Mouse (Mus musculus) liver, embryonic 15.5 days (tissue): ENCODE results near the gene Tmem132d. TPM values are rescaled to one million over a fixed set of nuclear protein-coding genes. Genes with fewer than 3 reads are reported as not detected.

Source experiments
- ATAC-seq: fragments of 200-750 bp; cut with Nextera tagmentation; 2 replicates; pipeline ENCODE4 v1.8.0; 2017; ENCODE audit warnings: moderate number of reproducible peaks, mild to moderate bottlenecking, moderate library complexity; ENCODE audit not compliant: insufficient read depth
- H3K27ac ChIP-seq: fragments of 300-500 bp; sonication (generic); replicated peaks from 2 replicates; pipeline ENCODE4 v1.5.1; 2015; ENCODE audit warnings: mild to moderate bottlenecking, inconsistent platforms
- H3K27me3 ChIP-seq: fragments of 300-500 bp; sonication (generic); 2 replicates; pipeline ENCODE4 v1.6.1; 2015; ENCODE audit warnings: mild to moderate bottlenecking, inconsistent platforms
- H3K36me3 ChIP-seq: fragments of 300-500 bp; sonication (generic); replicated peaks from 2 replicates; pipeline ENCODE4 v1.6.1; 2015; ENCODE audit warnings: moderate library complexity, mild to moderate bottlenecking, inconsistent platforms
- H3K4me1 ChIP-seq: fragments of 300-500 bp; sonication (generic); replicated peaks from 2 replicates; pipeline ENCODE4 v1.6.1; 2015; ENCODE audit warnings: inconsistent platforms
- H3K4me2 ChIP-seq: fragments of 300-500 bp; sonication (generic); 2 replicates; pipeline ENCODE4 v1.6.1; 2015; ENCODE audit warnings: moderate library complexity, mild to moderate bottlenecking, inconsistent platforms
- H3K4me3 ChIP-seq: fragments of 300-500 bp; sonication (generic); replicated peaks from 2 replicates; pipeline ENCODE4 v1.5.1; 2015; ENCODE audit warnings: mild to moderate bottlenecking, inconsistent platforms
- H3K9ac ChIP-seq: fragments of 300-500 bp; sonication (generic); 2 replicates; pipeline ENCODE4 v1.6.1; 2015; ENCODE audit warnings: moderate library complexity, mild to moderate bottlenecking, inconsistent platforms
- H3K9me3 ChIP-seq: fragments of 300-500 bp; sonication (generic); replicated peaks from 2 replicates; pipeline ENCODE4 v1.6.1; 2016; ENCODE audit warnings: inconsistent platforms
- WGBS: fragments of 180-500 bp; shearing (Covaris S2); methylation state at CpG from one replicate; pipeline ENCODE4 v1.1.7; 2015; ENCODE audit warnings: mixed read lengths; ENCODE audit not compliant: insufficient replicate concordance; 5-methylcytosine and 5-hydroxymethylcytosine counted together
- polyA plus RNA-seq: library from polyadenylated mRNA; unstranded; fragments of >200 nt; fragmentation: Nextera tagmentation; extraction: Ambion mirVana; gene quantifications from 2 replicates; pipeline ENCODE4 v1.2.1, GENCODE M21; 2015

Gene Tmem132d
- polyA plus RNA-seq, 1 experiment from 2014 or later, result not detected

DNA sequence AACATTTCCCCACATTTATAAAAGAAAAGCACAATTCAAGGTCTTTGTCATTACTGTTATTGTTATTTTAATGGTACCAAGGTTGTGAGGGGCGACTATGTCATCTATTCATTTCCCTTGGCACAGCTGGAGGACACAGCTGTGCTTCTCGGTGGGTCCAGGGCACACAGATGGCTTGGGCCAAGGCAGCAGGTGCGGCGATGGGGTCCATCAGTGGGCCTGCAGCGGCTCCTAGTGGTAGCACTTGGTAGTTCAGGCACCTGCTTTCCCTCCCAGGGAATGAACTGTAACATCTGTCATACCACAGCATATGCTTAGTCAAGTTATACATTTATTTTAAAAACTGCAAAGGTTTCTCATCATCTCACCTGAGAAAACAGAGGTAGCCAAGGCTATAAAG lies 7.0 kb upstream of the Tmem132d start:
- Histone ChIP-seq H3K36me3 (no peaks in the 10 kb centered on the region), H3K4me2 (no peak overlapping the region), H3K27ac (no peak overlapping the region), H3K9ac (no peak overlapping the region), H3K27me3 (peaks cover 7% of the 10 kb centered on the region; the same call in 1 of the 2 replicates), H3K9me3 (no peaks in the 10 kb centered on the region), H3K4me3 (no peak overlapping the region), H3K4me1 (no peaks in the 10 kb centered on the region)
- 2% methylated on average over 5 of the region's 5 CpGs for WGBS
- no peak for ATAC-seq

DNA sequence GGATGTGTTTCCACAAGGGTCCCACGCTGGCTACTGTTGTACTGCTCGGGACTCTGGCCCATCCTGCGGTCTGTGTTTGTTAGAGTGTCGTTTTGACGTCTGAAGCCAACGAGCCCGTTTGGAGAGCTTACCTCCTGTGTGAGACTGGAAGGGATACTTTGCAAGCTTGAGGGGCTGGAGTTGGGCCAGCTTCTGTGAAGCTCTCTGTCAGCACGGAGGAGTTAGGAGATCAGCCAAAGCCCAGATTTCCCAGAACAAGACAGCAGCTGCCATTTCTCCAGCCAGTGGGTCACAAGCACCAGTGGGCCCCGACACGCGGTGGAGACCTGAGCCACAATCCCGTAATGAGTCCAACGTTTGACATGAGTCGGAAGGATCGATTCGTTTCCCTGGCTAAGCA lies 5.2 kb upstream of the Tmem132d start:
- no peak overlapping the region for H3K27ac ChIP-seq
- H3K4me2 ChIP-seq, result no peak overlapping the region
- H3K4me1 ChIP-seq, result no peaks in the 10 kb centered on the region
- no peak overlapping the region for H3K9ac ChIP-seq
- H3K36me3 ChIP-seq, result no peaks in the 10 kb centered on the region
- no peak for ATAC-seq
- H3K9me3 ChIP-seq, result no peaks in the 10 kb centered on the region
- H3K4me3 ChIP-seq, result no peak overlapping the region
- peaks cover 16% of the 10 kb centered on the region for H3K27me3 ChIP-seq
- 59% methylated on average over 16 of the region's 16 CpGs for WGBS

GRCm38 (mm10) chr5:128436909-128437308 lies 4.0 kb upstream of the Tmem132d start:
- Histone ChIP-seq H3K4me2 (no peak overlapping the region), H3K27me3 (peaks cover 27% of the 10 kb centered on the region), H3K4me3 (no peak overlapping the region), H3K36me3 (no peaks in the 10 kb centered on the region), H3K9me3 (no peaks in the 10 kb centered on the region), H3K4me1 (no peaks in the 10 kb centered on the region), H3K27ac (no peak overlapping the region), H3K9ac (no peak overlapping the region)
- 12% methylated on average over 9 of the region's 9 CpGs for WGBS
- ATAC-seq, result no peak

- H3K27ac ChIP-seq, result no peak overlapping the region
Observed at GRCm38 (mm10) chr5:128435683-128436082, 2.8 kb upstream of the Tmem132d start.

GRCm38 (mm10) chr5:128433786-128434185 lies 909 bp upstream of the Tmem132d start:
- no peaks in the 10 kb centered on the region for H3K9me3 ChIP-seq
- WGBS, result 35% methylated on average over 9 of the region's 9 CpGs
- no peaks in the 10 kb centered on the region for H3K4me1 ChIP-seq
- no peak overlapping the region for H3K4me2 ChIP-seq
- no peaks in the 10 kb centered on the region for H3K36me3 ChIP-seq
- H3K27ac ChIP-seq, result no peak overlapping the region
- peaks cover 27% of the 10 kb centered on the region for H3K27me3 ChIP-seq
- no peak overlapping the region for H3K4me3 ChIP-seq
- H3K9ac ChIP-seq, result no peak overlapping the region
- ATAC-seq, result no peak

More at GRCm38 (mm10) chr5:128435683-128436082, 2.8 kb upstream of the Tmem132d start:
- Histone ChIP-seq H3K4me2 (no peak overlapping the region), H3K4me1 (no peaks in the 10 kb centered on the region), H3K9ac (no peak overlapping the region), H3K27me3 (peaks cover 27% of the 10 kb centered on the region), H3K4me3 (no peak overlapping the region), H3K36me3 (no peaks in the 10 kb centered on the region), H3K9me3 (no peaks in the 10 kb centered on the region)
- ATAC-seq, result no peak
- 42% methylated on average over 5 of the region's 5 CpGs for WGBS

DNA sequence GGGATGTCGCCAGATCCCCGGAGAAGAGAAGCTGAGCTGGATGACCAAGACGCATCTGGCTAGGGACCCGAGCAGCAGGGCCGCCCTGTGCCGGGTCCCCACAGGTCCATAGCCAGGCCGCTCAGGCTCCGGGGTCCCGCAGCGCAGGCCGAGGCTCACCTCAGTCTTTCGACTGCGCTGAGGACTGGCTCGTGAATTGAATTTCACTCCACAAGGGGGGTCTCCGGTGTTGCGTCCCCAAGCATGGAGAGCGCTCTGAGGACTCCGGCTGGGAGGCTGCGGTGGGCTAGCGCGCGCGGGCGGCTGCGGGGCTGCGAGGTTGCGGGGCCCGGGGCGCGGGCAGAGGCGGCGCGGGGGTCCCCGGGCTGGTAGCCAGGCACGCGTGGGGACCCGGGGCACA lies 455 bp downstream of the Tmem132d start:
- no peaks in the 10 kb centered on the region for H3K36me3 ChIP-seq
- WGBS, result 3% methylated on average over 33 of the region's 37 CpGs
- no peak overlapping the region for H3K4me3 ChIP-seq
- no peak overlapping the region for H3K4me2 ChIP-seq
- no peak overlapping the region for H3K27ac ChIP-seq
- no peaks in the 10 kb centered on the region for H3K9me3 ChIP-seq
- no peak overlapping the region for H3K9ac ChIP-seq
- ATAC-seq, result no peak
- H3K4me1 ChIP-seq, result no peaks in the 10 kb centered on the region
- peaks cover 27% of the 10 kb centered on the region for H3K27me3 ChIP-seq

DNA sequence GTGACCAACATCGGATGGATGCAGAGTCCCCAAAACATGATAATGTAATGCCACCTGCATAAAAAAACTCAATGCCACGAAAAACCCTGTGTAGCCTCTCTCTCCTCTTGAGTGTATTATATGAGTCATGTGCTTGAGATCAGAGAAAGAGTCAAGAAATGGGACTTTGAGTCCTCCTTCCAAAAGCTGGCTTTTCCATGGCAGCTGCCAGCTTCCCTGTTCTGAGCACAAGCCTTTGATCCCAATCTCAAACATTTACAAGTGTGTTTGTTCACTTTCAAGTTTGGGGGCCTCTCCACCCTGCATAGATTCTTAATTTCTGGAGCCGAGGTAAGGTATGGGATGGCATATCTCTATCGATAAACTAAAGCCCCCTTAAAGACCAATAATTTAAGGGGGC lies 8.2 kb downstream of the Tmem132d start:
- no peak overlapping the region for H3K4me2 ChIP-seq
- 58% methylated on average over 4 of the region's 4 CpGs for WGBS
- H3K9ac ChIP-seq, result no peak overlapping the region
- H3K4me1 ChIP-seq, result no peaks in the 10 kb centered on the region
- H3K36me3 ChIP-seq, result no peaks in the 10 kb centered on the region
- H3K9me3 ChIP-seq, result no peaks in the 10 kb centered on the region
- no peaks in the 10 kb centered on the region for H3K27me3 ChIP-seq
- no peak overlapping the region for H3K27ac ChIP-seq
- H3K4me3 ChIP-seq, result no peak overlapping the region
- no peak for ATAC-seq

DNA sequence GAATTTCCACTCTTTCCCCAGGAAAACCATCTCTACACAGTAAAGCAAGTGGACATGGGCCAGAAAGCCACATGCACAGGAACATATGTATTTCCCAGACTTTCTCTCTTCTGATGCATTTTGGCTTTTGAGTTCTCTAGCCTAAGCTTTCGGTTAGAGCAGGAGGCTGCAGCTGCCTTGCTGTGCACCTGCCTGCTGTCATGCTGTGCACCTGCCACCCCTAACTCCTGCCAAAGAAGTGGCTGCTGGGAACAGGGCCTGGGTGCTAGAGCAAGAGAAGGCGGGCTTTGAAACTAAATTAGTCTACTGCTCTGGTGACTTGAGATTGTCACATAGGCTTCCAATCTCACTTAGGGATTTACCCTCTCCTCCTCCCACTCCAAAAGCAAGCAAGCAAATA lies 8.7 kb downstream of the Tmem132d start:
- no peak for ATAC-seq
- 65% methylated on average over 2 of the region's 2 CpGs for WGBS
- Histone ChIP-seq H3K36me3 (no peaks in the 10 kb centered on the region), H3K27me3 (no peaks in the 10 kb centered on the region), H3K9me3 (no peaks in the 10 kb centered on the region), H3K4me1 (no peaks in the 10 kb centered on the region), H3K4me3 (no peak overlapping the region), H3K27ac (no peak overlapping the region), H3K4me2 (no peak overlapping the region), H3K9ac (no peak overlapping the region)

GRCm38 (mm10) chr5:128422090-128422489 lies 10.8 kb downstream of the Tmem132d start:
- H3K36me3 ChIP-seq, result no peaks in the 10 kb centered on the region
- no peak for ATAC-seq

GRCm38 (mm10) chr5:128418149-128418710 lies 14.6 kb downstream of the Tmem132d start:
- H3K4me1 ChIP-seq, result no peaks in the 10 kb centered on the region
- no peaks in the 10 kb centered on the region for H3K9me3 ChIP-seq
- H3K9ac ChIP-seq, result no peak overlapping the region
- no peak overlapping the region for H3K4me2 ChIP-seq
- H3K27me3 ChIP-seq, result no peaks in the 10 kb centered on the region
- no peak overlapping the region for H3K27ac ChIP-seq
- H3K36me3 ChIP-seq, result no peaks in the 10 kb centered on the region
- no peak overlapping the region for H3K4me3 ChIP-seq
- 61% methylated on average over 11 of the region's 11 CpGs for WGBS
- no peak for ATAC-seq

More at GRCm38 (mm10) chr5:128422090-128422489, 10.8 kb downstream of the Tmem132d start:
- 50% methylated on average over 2 of the region's 2 CpGs for WGBS
- Histone ChIP-seq H3K27ac (no peak overlapping the region), H3K27me3 (no peaks in the 10 kb centered on the region), H3K4me1 (no peaks in the 10 kb centered on the region), H3K9ac (no peak overlapping the region), H3K4me3 (no peak overlapping the region), H3K4me2 (no peak overlapping the region), H3K9me3 (no peaks in the 10 kb centered on the region)

GRCm38 (mm10) chr5:128414056-128414455 lies 18.8 kb downstream of the Tmem132d start:
- Histone ChIP-seq H3K27ac (no peak overlapping the region), H3K9ac (no peak overlapping the region), H3K36me3 (no peaks in the 10 kb centered on the region), H3K4me1 (no peaks in the 10 kb centered on the region), H3K27me3 (no peaks in the 10 kb centered on the region), H3K9me3 (no peaks in the 10 kb centered on the region), H3K4me2 (no peak overlapping the region), H3K4me3 (no peak overlapping the region)
- ATAC-seq, result no peak
- 47% methylated on average over 8 of the region's 8 CpGs for WGBS

DNA sequence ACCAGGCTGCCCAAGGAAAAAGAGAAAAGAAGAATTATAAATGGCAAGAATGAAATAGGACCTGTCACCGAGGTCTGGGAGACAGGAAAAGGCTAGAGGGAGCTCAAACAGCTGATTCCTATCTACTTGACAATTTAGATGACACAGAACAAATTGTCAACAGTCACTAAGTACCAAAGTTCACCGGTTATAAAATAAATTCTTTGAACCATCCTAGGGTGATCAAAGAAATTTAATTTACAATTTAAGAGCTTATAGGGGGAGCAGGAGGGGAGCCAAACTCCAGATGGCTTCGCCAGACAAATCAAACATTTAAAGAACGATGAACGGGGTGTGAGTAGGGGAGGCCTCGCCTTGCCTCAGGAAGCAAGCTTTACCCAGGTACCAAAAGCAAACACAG lies 20.6 kb downstream of the Tmem132d start:
- H3K9ac ChIP-seq, result no peak overlapping the region

More for the DNA sequence above, 20.6 kb downstream of the Tmem132d start:
- WGBS, result 47% methylated on average over 6 of the region's 6 CpGs
- Histone ChIP-seq H3K36me3 (no peaks in the 10 kb centered on the region), H3K27me3 (no peaks in the 10 kb centered on the region), H3K4me3 (no peak overlapping the region), H3K4me1 (no peaks in the 10 kb centered on the region), H3K4me2 (no peak overlapping the region), H3K9me3 (no peaks in the 10 kb centered on the region), H3K27ac (no peak overlapping the region)
- ATAC-seq, result no peak
